Mouse (Mus musculus): ENCODE results near the gene Sbf1.

DNA sequence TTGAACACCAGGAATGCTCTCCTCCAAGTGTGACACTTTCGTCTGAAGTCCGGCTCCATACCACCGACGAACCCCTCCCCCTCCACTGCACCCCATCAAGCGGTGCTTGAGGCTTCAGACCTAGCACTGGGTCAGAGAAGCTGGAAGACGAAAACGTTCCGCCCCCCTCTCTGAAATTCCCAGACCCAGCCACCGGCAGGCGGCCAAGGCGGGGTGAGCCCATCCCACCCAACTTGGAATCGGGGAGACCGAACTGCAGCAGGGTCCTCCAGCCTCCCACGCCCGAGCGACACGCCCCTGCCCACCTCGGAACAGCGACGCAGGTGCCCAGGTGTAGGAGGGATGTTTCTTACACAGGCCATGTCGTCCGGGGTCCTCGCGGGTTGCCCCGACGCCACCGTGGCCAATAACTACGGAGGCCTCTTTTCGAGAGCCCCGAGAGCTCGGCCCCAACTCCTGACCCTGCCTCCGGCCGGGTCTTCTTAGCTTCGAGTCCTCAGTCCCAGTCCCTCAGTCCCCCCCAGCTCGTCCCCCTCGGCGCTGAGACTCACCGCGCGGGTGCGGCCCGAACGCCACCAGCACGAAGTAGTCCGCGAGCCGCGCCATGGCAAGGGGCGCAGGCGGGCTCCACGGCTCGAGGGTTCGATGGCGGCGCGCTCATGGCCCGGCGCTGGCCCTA lies 461 bp downstream of the Sbf1 start:
- TF ChIP-seq POLR2AphosphoS5 (IDR thresholded peaks at IDR 0.05; ENCODE audit: insufficient replicate concordance, low read depth, low read length) (no peak), GATA1 (IDR thresholded peaks at IDR 0.05; ENCODE audit: borderline replicate concordance, low read length) (no peak), CTCF (IDR thresholded peaks at IDR 0.05; ENCODE audit: low read depth, low read length) (no peak)

All from G1E (cell line).